Mouse (Mus musculus) cerebellum, adult 2 months (tissue): ENCODE measurements around the gene Erc2. TPM values are rescaled to one million over a fixed set of nuclear protein-coding genes. Genes with fewer than 3 reads are reported as not detected.
A peak's percentile ranks its signal among the peaks of the same experiment; 100 is the strongest.

Source experiments
- DNase-seq, 2 experiments: peaks; one replicate each; pipeline ENCODE4 v3.0.0; 2021
- H3K27ac ChIP-seq: fragments of 200-500 bp; 2 replicates; pipeline ENCODE4 v1.5.1; 2012; ENCODE audit warnings: low read length, control low read depth, inconsistent platforms; ENCODE audit not compliant: insufficient read depth
- H3K27me3 ChIP-seq: fragments of 200-500 bp; 2 replicates; pipeline ENCODE4 v1.6.1; 2012; ENCODE audit warnings: inconsistent platforms, mild to moderate bottlenecking, low read length, moderate library complexity; ENCODE audit not compliant: control insufficient read depth, insufficient read depth
- H3K4me1 ChIP-seq: fragments of 200-500 bp; 2 replicates; pipeline ENCODE4 v1.6.1; 2011; ENCODE audit warnings: low read length; ENCODE audit not compliant: control insufficient read depth, insufficient read depth
- H3K4me3 ChIP-seq: fragments of 200-500 bp; replicated peaks from 2 replicates; pipeline ENCODE3; 2011; ENCODE audit warnings: mild to moderate bottlenecking, low read depth, low read length, control low read depth; ENCODE audit not compliant: insufficient read depth
- CTCF ChIP-seq: fragments of 200-500 bp; IDR thresholded peaks from 2 replicates; pipeline ENCODE4 v1.5.1; 2011; ENCODE audit warnings: low read depth, mild to moderate bottlenecking, control low read depth, low read length, moderate library complexity, borderline replicate concordance; ENCODE audit not compliant: insufficient read depth
- POLR2A ChIP-seq: fragments of 200-500 bp; IDR thresholded peaks from 2 replicates; pipeline ENCODE4 v1.6.1; 2011; ENCODE audit warnings: low read length, control low read depth, borderline replicate concordance; ENCODE audit not compliant: insufficient read depth
- WGBS: fragments of 180-500 bp; shearing (Covaris S2); methylation state at CpG from one replicate; pipeline ENCODE4 v1.1.7; 2018; 5-methylcytosine and 5-hydroxymethylcytosine counted together
- polyA plus RNA-seq: library from polyadenylated mRNA; depleted of rRNA; stranded (reverse); fragments of >200 nt; gene quantifications from 2 replicates; pipeline ENCODE4 v1.2.3, GENCODE M21; 2012

Erc2 gene
- polyA plus RNA-seq, 1 experiment = 15.1 TPM

GRCm38 (mm10) chr14:27933533-27933932 is 311.3 kb downstream of the Erc2 start:
- 91% methylated on average over 1 of the region's 1 CpGs for WGBS
- TF ChIP-seq CTCF = no peak
- no peak for TF ChIP-seq POLR2A
- Histone ChIP-seq H3K27me3 (no peaks in the 10 kb centered on the region), H3K4me1 (no peaks in the 10 kb centered on the region), H3K4me3 (no peak overlapping the region), H3K27ac (no peak overlapping the region)
- no peak for DNase-seq

- no peaks in the 10 kb centered on the region for H3K4me1 ChIP-seq
- DNase-seq = no peak
- no peak overlapping the region for H3K27ac ChIP-seq
- no peak overlapping the region for H3K4me3 ChIP-seq
- no peaks in the 10 kb centered on the region for H3K27me3 ChIP-seq
- 99% methylated on average over 3 of the region's 3 CpGs for WGBS
- no peak for TF ChIP-seq CTCF
- no peak for TF ChIP-seq POLR2A
These were observed 313.5 kb downstream of the Erc2 start for GRCm38 (mm10) chr14:27935714-27936113.

DNA sequence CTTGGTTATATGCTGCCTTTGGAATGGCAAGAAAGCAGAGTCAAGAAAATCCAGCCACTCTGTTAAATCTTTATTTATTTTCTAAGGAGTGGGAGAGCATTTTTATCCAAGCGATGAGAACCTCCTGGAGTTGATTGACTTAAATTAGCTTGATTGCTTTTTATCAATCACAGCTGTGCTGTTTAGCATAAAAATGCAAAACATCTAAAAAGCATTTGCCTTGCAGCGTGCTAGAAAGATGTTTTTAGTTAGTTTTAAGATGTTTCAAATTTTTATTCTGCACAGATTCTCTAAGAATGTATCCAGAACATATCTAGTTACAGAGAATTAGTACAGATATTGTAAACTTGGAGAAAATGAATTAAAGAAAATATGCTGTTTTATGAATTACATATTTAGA is 315.7 kb downstream of the Erc2 start:
- no peak overlapping the region for H3K4me3 ChIP-seq
- H3K27ac ChIP-seq = no peak overlapping the region
- H3K27me3 ChIP-seq = no peaks in the 10 kb centered on the region
- DNase-seq = no peak
- H3K4me1 ChIP-seq = no peaks in the 10 kb centered on the region
- 83% methylated on average over 2 of the region's 2 CpGs for WGBS
- TF ChIP-seq POLR2A (no peak), CTCF (no peak)

- DNase-seq = peak; percentile 32 to 64
- TF ChIP-seq CTCF = no peak
- no peak for TF ChIP-seq POLR2A
- H3K27ac ChIP-seq = no peak overlapping the region
- no peak overlapping the region for H3K4me3 ChIP-seq
- H3K27me3 ChIP-seq = no peaks in the 10 kb centered on the region
- WGBS = 0% methylated on average over 1 of the region's 1 CpGs
- H3K4me1 ChIP-seq = peaks cover 6% of the 10 kb centered on the region
These were observed 323.0 kb downstream of the Erc2 start for GRCm38 (mm10) chr14:27945276-27945675.

GRCm38 (mm10) chr14:27946211-27946610 is 324.0 kb downstream of the Erc2 start:
- DNase-seq = no peak
- Histone ChIP-seq H3K27ac (no peak overlapping the region), H3K4me1 (peaks cover 6% of the 10 kb centered on the region), H3K4me3 (no peak overlapping the region), H3K27me3 (no peaks in the 10 kb centered on the region)
- TF ChIP-seq POLR2A (no peak), CTCF (no peak)
- WGBS = 82% methylated on average over 5 of the region's 5 CpGs

DNA sequence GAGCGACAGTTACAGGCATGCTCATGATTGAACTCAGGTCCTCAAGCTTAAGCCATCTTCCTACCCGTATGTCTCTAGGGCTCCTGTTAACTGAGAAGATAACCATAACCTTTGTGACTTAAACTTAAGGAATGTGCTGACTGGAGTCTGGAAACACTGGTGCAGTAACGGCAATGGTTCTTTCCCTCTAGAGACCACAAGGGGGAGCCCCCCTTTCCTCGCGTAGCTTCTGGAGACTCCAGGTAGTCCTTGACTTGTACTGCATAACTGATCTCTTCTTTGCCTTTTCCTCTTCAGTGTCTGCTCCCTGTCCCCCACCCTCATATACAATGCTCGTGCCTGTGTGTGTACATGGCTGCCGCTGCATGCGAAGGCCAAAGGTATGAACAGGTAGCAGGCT is 326.2 kb downstream of the Erc2 start:
- Histone ChIP-seq H3K4me3 (no peak overlapping the region), H3K27ac (no peak overlapping the region), H3K27me3 (no peaks in the 10 kb centered on the region; the same call in 1 of the 2 replicates), H3K4me1 (peaks cover 6% of the 10 kb centered on the region)
- DNase-seq = no peak
- TF ChIP-seq CTCF = peak; percentile 15; the same call in 1 of the 2 replicates
- no peak for TF ChIP-seq POLR2A
- 84% methylated on average over 8 of the region's 8 CpGs for WGBS

GRCm38 (mm10) chr14:27953814-27954213 is 331.6 kb downstream of the Erc2 start:
- no peak for TF ChIP-seq POLR2A
- no peak for TF ChIP-seq CTCF
- Histone ChIP-seq H3K4me3 (no peak overlapping the region), H3K4me1 (no peaks in the 10 kb centered on the region), H3K27ac (no peak overlapping the region), H3K27me3 (no peaks in the 10 kb centered on the region; the same call in 1 of the 2 replicates)
- no peak for DNase-seq

- no peak overlapping the region for H3K27ac ChIP-seq
- no peaks in the 10 kb centered on the region; the same call in 1 of the 2 replicates for H3K27me3 ChIP-seq
- H3K4me1 ChIP-seq = no peaks in the 10 kb centered on the region
- DNase-seq = no peak
- TF ChIP-seq POLR2A = no peak
- TF ChIP-seq CTCF = no peak
- whole genome bisulfite sequencing = 53% methylated on average over 2 of the region's 2 CpGs
- no peak overlapping the region for H3K4me3 ChIP-seq
These were observed 334.6 kb downstream of the Erc2 start for GRCm38 (mm10) chr14:27956801-27957200.
